Mouse (Mus musculus) embryonic fibroblast, embryonic 13.5 days (primary cell): ENCODE measurements around the gene Lamb3.

Experiments
- CTCF ChIP-seq: IDR thresholded peaks from 2 replicates; pipeline ENCODE4 v1.5.1; 2011; ENCODE audit warnings: mild to moderate bottlenecking, control low read depth, low read length, moderate library complexity, borderline replicate concordance; ENCODE audit not compliant: insufficient read depth
- POLR2A ChIP-seq: IDR thresholded peaks from 2 replicates; pipeline ENCODE4 v1.6.1; 2011; ENCODE audit warnings: low read depth, mild to moderate bottlenecking, control low read depth, low read length, moderate library complexity

- TF ChIP-seq CTCF (no peak), POLR2A (no peak)
Observed at GRCm38 (mm10) chr1:193173810-193174129, 33.7 kb upstream of the Lamb3 start.
